Mouse (Mus musculus) heart, postnatal 0 days (tissue): ENCODE results near the gene Gpr153. TPM values are rescaled to one million over a fixed set of nuclear protein-coding genes. Genes with fewer than 3 reads are reported as not detected.

ENCODE experiments used
- ATAC-seq: fragments of 200-750 bp; cut with Nextera tagmentation; 2 replicates; pipeline ENCODE4 v1.8.0; 2017; ENCODE audit warnings: low read depth, moderate number of reproducible peaks, moderate library complexity; ENCODE audit not compliant: insufficient read depth
- DNase-seq: peaks from one replicate; pipeline ENCODE4 v3.0.0-alpha.2; 2016; ENCODE audit warnings: low spot score
- H3K27ac ChIP-seq: fragments of 300-500 bp; sonication (generic); 2 replicates; pipeline ENCODE4 v1.5.1; 2014; ENCODE audit warnings: low read depth, mild to moderate bottlenecking
- H3K27me3 ChIP-seq: fragments of 300-500 bp; sonication (generic); 2 replicates; pipeline ENCODE4 v1.6.1; 2014; ENCODE audit warnings: low read length, mixed read lengths; ENCODE audit not compliant: control insufficient read depth, insufficient read depth
- H3K36me3 ChIP-seq: fragments of 300-500 bp; sonication (generic); replicated peaks from 2 replicates; pipeline ENCODE4 v1.6.1; 2014; ENCODE audit warnings: low read length, mixed read lengths; ENCODE audit not compliant: control insufficient read depth, insufficient read depth
- H3K4me1 ChIP-seq: fragments of 300-500 bp; sonication (generic); 2 replicates; pipeline ENCODE4 v1.6.1; 2014; ENCODE audit warnings: antibody characterized with exemption; ENCODE audit not compliant: control insufficient read depth, insufficient read depth
- H3K4me2 ChIP-seq: fragments of 300-500 bp; sonication (generic); 2 replicates; pipeline ENCODE4 v1.6.1; 2014; ENCODE audit warnings: low read depth, mild to moderate bottlenecking, low read length, moderate library complexity
- H3K4me3 ChIP-seq: fragments of 300-500 bp; sonication (generic); 2 replicates; pipeline ENCODE4 v1.5.1; 2014; ENCODE audit warnings: low read depth, low read length
- H3K9ac ChIP-seq: fragments of 300-500 bp; sonication (generic); replicated peaks from 2 replicates; pipeline ENCODE4 v1.6.1; 2014; ENCODE audit warnings: low read depth, low read length, mixed read lengths
- H3K9me3 ChIP-seq: fragments of 300-500 bp; sonication (generic); replicated peaks from 2 replicates; pipeline ENCODE4 v1.6.1; 2016; ENCODE audit warnings: low read length; ENCODE audit not compliant: control insufficient read depth
- CTCF ChIP-seq: IDR thresholded peaks from 2 replicates; pipeline ENCODE4 v1.5.1; 2016; ENCODE audit warnings: antibody characterized with exemption, control low read depth, low read depth
- EP300 ChIP-seq: IDR thresholded peaks from 2 replicates; pipeline ENCODE4 v1.6.1; 2016; ENCODE audit warnings: antibody characterized with exemption, low read depth
- WGBS: fragments of 180-500 bp; shearing (Covaris S2); extraction: QIAGEN DNeasy Blood & Tissue Kit; methylation state at CpG from one replicate; pipeline ENCODE4 v1.1.7; 2014; 5-methylcytosine and 5-hydroxymethylcytosine counted together
- polyA plus RNA-seq: library from polyadenylated mRNA; unstranded; fragments of >200 nt; fragmentation: Nextera tagmentation; extraction: Ambion mirVana; gene quantifications from 2 replicates; pipeline ENCODE4 v1.2.1, GENCODE M21; 2015
- total RNA-seq: library from RNA; depleted of rRNA; stranded (reverse); fragments of >200 nt; gene quantifications from 2 replicates; pipeline ENCODE4 v1.2.3, GENCODE M21; 2014; ENCODE audit warnings: low replicate concordance; rRNA removed

Gpr153 gene
- total and polyA plus RNA-seq, 2 experiments from 2014 or later = 5.0 to 50.8 TPM

GRCm38 (mm10) chr4:152328691-152329090 lies 54.7 kb downstream of the Gpr153 start:
- ATAC-seq (no peak), DNase-seq (no peak)
- TF ChIP-seq EP300 (no peak), CTCF (peak; percentile 41)
- Histone ChIP-seq H3K4me1 (peaks cover 12% of the 10 kb centered on the region), H3K36me3 (peaks cover 50% of the 10 kb centered on the region), H3K9ac (no peak overlapping the region), H3K27ac (no peak overlapping the region), H3K9me3 (no peaks in the 10 kb centered on the region), H3K4me3 (no peak overlapping the region), H3K4me2 (no peak overlapping the region), H3K27me3 (no peaks in the 10 kb centered on the region)
- 74% methylated on average over 6 of the region's 6 CpGs for WGBS

GRCm38 (mm10) chr4:152332952-152333351 lies 58.9 kb downstream of the Gpr153 start:
- H3K4me1 ChIP-seq = no peaks in the 10 kb centered on the region
- ATAC-seq (peak; percentile 55; the same call in 1 of the 2 replicates), DNase-seq (peak; percentile 37)
- H3K4me2 ChIP-seq = no peak overlapping the region
- peaks cover 71% of the 10 kb centered on the region for H3K36me3 ChIP-seq
- no peaks in the 10 kb centered on the region for H3K9me3 ChIP-seq
- no peak for TF ChIP-seq EP300
- peak; percentile 99 for TF ChIP-seq CTCF
- H3K9ac ChIP-seq = no peak overlapping the region
- H3K27me3 ChIP-seq = peaks cover 7% of the 10 kb centered on the region
- no peak overlapping the region for H3K27ac ChIP-seq
- no peak overlapping the region for H3K4me3 ChIP-seq
- 13% methylated on average over 2 of the region's 2 CpGs for WGBS

GRCm38 (mm10) chr4:152333587-152333986 lies 59.6 kb downstream of the Gpr153 start:
- DNase-seq = no peak
- ATAC-seq = no peak
- H3K4me1 ChIP-seq = peaks cover 2% of the 10 kb centered on the region
- H3K9me3 ChIP-seq = no peaks in the 10 kb centered on the region
- H3K4me3 ChIP-seq = no peak overlapping the region
- H3K4me2 ChIP-seq = no peak overlapping the region
- H3K27me3 ChIP-seq = peaks cover 12% of the 10 kb centered on the region
- peaks cover 70% of the 10 kb centered on the region for H3K36me3 ChIP-seq
- H3K27ac ChIP-seq = no peak overlapping the region
- no peak for TF ChIP-seq EP300
- TF ChIP-seq CTCF = no peak
- 95% methylated on average over 12 of the region's 12 CpGs for WGBS
- no peak overlapping the region for H3K9ac ChIP-seq

Other genes starting within 250 kb of the Gpr153 start
- 1.7 and 11.3 TPM in 2 replicates for gene Zbtb48, start 246.6 kb upstream of the Gpr153 start, total RNA-seq
- 6.5 and 9.0 TPM in 2 replicates for gene Zbtb48, start 246.6 kb upstream of the Gpr153 start, polyA plus RNA-seq
- not detected in 2 replicates for gene Tas1r1, start 235.7 kb upstream of the Gpr153 start, total RNA-seq
- 0.07 and 0.08 TPM in 2 replicates for gene Tas1r1, start 235.7 kb upstream of the Gpr153 start, polyA plus RNA-seq
- gene Nol9, start 234.9 kb upstream of the Gpr153 start, total RNA-seq = 8.0 and 13.9 TPM in 2 replicates
- 7.5 and 7.8 TPM in 2 replicates for gene Nol9, start 234.9 kb upstream of the Gpr153 start, polyA plus RNA-seq
- gene Plekhg5, start 201.7 kb upstream of the Gpr153 start, total RNA-seq = 16.6 and 18.0 TPM in 2 replicates
- 8.8 and 10.6 TPM in 2 replicates for gene Plekhg5, start 201.7 kb upstream of the Gpr153 start, polyA plus RNA-seq
- gene Tnfrsf25, start 158.3 kb upstream of the Gpr153 start, total RNA-seq = 0.89 TPM in 1 of 2 replicates, not detected in the other
- gene Tnfrsf25, start 158.3 kb upstream of the Gpr153 start, polyA plus RNA-seq = 0.75 and 1.2 TPM in 2 replicates
- gene Espn, start 121.9 kb upstream of the Gpr153 start, total RNA-seq = 0.34 and 0.97 TPM in 2 replicates
- 0.69 and 0.87 TPM in 2 replicates for gene Espn, start 121.9 kb upstream of the Gpr153 start, polyA plus RNA-seq
- not detected in 2 replicates for gene Hes2, start 115.4 kb upstream of the Gpr153 start, total RNA-seq
- gene Hes2, start 115.4 kb upstream of the Gpr153 start, polyA plus RNA-seq = not detected in 2 replicates
- 17.9 and 39.5 TPM in 2 replicates for gene Acot7, start 96.1 kb upstream of the Gpr153 start, total RNA-seq
- 68.8 and 73.5 TPM in 2 replicates for gene Acot7, start 96.1 kb upstream of the Gpr153 start, polyA plus RNA-seq
- not detected in 2 replicates for gene Hes3, start 17.4 kb downstream of the Gpr153 start, total RNA-seq
- gene Hes3, start 17.4 kb downstream of the Gpr153 start, polyA plus RNA-seq = not detected in 2 replicates
- 26.1 and 38.0 TPM in 2 replicates for gene Icmt, start 23.0 kb downstream of the Gpr153 start, total RNA-seq
- gene Icmt, start 23.0 kb downstream of the Gpr153 start, polyA plus RNA-seq = 12.7 and 15.0 TPM in 2 replicates
- 171 and 226 TPM in 2 replicates for gene Rnf207, start 44.8 kb downstream of the Gpr153 start, total RNA-seq
- 109 and 115 TPM in 2 replicates for gene Rnf207, start 44.8 kb downstream of the Gpr153 start, polyA plus RNA-seq
- gene Rpl22, start 51.5 kb downstream of the Gpr153 start, total RNA-seq = 118 and 122 TPM in 2 replicates
- gene Rpl22, start 51.5 kb downstream of the Gpr153 start, polyA plus RNA-seq = 224 and 235 TPM in 2 replicates
- gene Chd5, start 64.4 kb downstream of the Gpr153 start, total RNA-seq = 0.11 TPM in 1 of 2 replicates, not detected in the other
- 0.01 and 0.03 TPM in 2 replicates for gene Chd5, start 64.4 kb downstream of the Gpr153 start, polyA plus RNA-seq
- 1.5 and 5.0 TPM in 2 replicates for gene Nphp4, start 202.5 kb downstream of the Gpr153 start, total RNA-seq
- 0.46 and 0.51 TPM in 2 replicates for gene Nphp4, start 202.5 kb downstream of the Gpr153 start, polyA plus RNA-seq
- gene Kcnab2, start 203.6 kb downstream of the Gpr153 start, total RNA-seq = 1.5 and 2.9 TPM in 2 replicates
- 0.69 and 1.1 TPM in 2 replicates for gene Kcnab2, start 203.6 kb downstream of the Gpr153 start, polyA plus RNA-seq